Mouse (Mus musculus) MN1 (cell line): ENCODE measurements at regions not wholly inside any gene's neighbourhood (a gene's known extent, or its start where the extent isn't known, plus 50 kb on each side); places are given as distances from the start of the nearest gene placed in this dataset.

ENCODE experiments used
- DNase-seq: peaks from one replicate; pipeline ENCODE4 v3.0.0-alpha.2; 2016; ENCODE audit warnings: low spot score

DNA sequence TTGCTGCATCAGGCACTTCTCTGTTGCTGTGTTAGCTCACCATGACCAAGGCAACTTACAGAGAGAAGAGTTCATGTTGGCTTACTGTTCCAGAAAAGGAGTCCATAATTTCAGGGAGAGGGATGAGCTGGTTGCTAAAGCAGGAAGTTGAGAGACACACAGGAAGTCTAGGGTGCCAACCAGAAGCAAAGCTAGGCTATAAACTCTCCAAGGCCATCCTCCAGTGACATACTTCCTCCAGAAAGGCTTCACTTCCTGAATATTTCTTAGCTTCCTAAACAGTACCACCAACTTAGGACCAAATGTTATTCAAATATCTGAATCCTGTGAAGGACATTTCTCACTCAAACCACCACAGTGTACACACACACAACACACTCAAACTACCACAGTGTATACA, 2010.6 kb downstream of the A830018L16Rik start:
- DNase-seq = no peak

DNA sequence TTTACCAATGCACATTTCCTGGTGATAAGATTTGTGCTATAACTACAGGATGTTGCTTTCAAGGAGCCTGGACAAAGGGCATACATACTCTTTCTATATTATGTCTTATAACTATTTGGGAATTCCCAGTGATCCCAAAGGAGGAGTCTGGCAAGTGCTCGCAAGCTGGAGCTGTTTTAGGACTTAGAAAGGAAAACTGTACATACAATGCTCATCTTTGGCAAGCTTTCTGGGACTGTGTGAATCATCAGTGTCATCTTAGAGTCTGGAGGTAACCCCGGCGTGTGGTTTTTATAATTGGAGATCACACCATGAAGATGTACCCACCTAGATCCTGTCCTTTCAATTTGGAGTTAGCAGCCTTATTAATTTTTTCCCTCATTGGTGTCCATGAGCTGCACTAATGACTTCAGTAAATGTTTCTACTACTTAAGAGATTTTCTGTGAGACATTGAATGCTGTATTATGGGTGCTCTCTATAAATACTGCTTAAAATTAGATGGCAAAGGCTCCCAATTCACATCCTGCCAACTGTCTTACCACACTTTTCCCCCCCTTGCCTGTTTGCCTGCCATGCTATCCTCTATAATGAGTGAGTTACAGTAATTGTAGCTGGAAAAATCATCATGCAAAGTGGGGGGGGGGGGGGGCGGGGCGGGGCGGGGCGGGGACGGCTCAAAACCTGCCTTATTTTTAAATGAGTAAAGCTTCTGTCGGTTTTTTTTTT, 2011.9 kb downstream of the A830018L16Rik start:
- DNase-seq = peak; percentile 43

DNA sequence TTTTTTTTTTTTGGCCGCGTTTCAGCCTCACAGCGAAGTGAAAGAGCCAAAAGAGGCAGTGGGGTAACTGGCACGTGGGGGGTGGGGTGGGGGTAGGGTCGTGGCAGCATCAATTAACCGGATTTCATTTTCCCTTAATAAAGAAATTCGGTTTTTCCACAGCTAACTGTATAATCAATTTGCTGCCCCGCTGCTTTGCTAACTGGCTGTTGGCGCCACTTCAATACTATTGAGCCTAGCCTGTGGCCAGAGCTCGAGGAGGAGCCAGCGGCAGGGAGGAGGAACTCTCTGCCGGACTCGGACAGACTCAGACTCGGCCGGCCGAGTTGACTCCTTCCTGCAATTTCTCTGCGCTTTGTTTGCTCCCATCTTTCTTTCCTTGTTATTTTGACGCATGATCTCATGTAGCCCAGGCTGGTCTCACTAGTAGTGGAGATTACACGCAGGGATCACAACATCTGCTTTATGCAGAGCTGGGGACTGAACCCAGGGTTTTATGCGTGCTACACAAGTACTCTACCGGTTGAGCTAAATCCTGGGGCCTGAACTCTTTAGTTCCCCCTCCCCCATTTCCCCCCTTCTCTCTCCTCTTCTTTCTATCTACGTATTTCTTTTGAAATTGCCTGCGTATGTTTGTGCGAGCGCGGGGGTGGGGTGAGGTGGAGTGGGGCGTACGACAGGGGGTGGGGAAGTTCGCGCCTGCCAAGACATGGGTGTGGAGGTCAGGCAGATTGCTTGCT, 2012.6 kb downstream of the A830018L16Rik start:
- peak; percentile 83 for DNase-seq

DNA sequence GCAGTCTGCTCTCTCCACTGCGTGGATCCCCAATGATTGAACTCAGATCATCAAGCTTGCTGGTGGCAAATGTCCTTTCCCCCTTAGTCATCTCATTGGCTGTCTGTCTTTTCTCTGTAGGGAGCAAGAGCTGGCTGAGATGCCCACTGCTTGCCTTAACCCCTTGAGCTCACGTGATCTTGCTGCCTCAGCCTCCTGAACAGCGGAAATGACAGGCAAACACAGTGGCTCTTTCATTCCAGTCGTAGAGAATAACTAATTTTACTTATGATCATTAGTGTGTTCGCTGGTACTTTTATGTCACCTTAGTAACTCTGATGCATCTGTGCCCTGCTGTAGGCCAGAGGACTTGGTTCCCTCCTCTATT, 2013.1 kb downstream of the A830018L16Rik start:
- peak; percentile 20 for DNase-seq

DNA sequence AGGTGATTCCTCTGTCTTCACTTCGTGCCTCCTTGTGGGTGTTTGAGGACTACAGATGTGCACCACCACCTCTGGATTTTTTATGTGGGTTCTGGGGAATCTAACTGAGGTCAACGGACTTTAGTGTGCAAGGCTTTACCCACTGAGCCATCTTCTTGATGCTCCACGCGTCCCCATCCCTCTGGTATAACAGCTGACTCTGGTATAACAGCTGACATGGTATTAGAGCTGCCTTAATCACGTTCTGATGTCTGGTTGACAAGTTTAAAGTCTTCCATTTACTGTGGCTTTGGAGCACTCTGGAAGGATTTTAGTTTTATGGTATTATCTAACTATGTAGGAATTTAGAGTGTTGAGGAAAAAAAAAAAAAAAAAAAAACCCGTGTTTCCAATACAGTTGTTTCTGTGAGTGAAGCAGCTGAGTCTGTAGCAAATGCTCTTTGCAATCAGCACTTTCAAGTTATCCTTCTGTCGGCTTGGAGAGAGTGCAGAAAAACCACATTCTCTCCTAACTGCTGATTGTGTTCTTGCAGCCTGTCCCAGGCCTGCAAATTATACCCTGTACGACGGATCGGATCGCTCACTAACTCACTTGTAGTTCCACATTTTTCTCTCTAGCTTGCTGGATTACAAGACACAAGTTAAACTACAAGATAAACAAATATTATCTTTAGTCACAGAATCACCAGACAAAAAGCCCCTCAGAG, 2013.7 kb downstream of the A830018L16Rik start:
- no peak for DNase-seq

DNA sequence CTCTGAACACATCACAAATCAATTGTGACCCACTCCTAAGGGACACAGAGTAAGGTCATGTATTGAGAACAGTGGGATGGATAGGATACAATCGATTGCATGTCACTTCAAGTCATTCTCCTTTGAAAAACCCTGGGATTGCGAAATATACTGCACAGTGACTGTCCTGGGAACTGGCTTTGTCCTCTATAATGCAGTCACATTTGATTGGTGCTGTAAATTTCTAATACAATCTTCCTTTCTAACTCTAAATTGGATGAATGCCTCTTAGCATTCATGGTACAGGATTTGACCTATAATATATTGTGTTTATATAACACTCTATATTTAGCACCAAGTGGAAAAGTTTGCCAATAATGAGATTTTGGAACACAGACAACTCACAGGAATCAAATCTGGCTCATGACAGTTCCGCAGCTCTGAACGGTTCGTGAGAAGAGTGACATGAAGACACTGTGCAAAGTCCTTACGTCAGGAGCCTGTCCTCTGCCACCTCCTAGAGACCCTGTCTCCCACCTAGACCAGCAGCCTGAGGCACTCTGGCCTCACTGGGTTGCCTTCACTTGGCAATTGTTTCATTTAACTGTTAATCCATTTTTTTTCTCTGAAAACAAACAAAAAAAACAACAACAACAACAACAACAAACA, 2024.0 kb downstream of the A830018L16Rik start:
- DNase-seq = no peak

DNA sequence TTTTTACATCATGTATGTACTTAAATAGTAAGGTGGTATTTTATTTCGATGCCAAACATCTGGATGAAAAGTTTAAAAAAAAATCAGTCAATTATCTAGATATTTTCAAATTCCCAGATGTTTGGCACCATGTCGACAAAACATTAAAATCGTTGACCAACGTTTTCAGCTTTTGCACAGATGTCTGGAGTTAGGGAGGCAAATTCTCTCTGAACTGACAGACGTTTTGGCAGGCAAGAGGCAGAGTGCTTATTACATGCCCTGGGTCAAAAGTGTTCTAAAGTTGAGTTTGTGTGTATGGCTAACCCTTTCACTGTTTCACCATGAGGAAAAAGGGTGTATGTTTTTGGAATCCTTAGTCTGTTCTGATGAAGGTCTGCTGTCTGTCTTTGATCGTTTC, 2028.5 kb downstream of the A830018L16Rik start:
- no peak for DNase-seq

DNA sequence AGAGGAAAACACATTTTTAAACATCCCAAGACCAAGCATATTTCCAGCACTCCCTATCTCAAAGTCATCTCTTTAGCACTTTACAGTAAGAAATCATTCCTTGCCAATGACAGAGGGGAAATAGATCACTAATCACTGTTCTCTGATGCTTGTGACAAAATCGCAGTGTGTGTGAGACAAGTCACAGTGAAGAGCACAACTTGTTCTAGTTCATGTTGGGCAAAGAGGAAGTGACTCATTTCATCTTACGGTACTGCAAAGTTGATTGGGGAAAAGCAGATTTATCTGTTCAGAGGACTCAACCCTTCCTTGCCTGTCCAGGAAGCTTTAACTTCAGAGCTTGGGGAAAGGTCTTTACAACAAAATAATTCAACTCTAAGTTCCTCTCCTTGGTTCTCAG, 2040.6 kb downstream of the A830018L16Rik start:
- no peak for DNase-seq

DNA sequence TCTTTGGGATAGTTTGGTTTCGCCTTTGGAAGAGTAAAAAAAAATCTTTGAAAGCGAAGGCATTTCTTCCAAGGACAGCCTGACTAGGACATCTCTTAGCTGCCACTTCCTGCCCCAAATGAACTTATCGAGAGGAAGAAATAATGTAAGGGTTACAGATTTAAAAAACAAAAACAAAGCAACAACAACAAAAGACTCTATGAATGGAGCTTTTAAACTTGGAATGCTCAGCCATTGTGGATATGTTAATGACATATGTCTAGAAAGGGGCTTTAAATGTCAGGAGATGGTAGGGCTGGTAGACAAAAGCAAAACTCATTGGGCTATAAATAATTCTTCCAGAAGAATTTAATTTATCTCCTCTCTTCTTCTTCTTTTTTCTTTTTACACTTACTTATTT, 2041.7 kb downstream of the A830018L16Rik start:
- no peak for DNase-seq

DNA sequence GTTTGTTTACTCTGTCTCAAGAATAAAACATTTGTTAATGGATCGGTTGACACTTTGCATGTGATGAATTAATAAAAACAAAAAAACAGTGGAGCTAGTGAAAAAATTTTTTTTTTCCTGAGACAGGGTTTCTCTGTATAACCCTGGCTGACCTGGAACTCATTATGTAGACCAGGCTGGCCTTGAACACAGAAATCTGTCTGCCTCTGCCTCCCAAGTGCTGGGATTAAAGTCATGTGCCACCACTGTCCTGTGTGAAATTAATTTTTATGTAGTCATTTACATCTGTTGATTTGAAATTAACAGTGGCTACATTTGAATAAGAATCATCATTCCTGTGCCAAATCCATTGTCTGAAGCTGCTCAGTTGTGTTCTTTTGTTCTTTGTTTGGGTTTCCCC, 2050.4 kb downstream of the A830018L16Rik start:
- DNase-seq = no peak

DNA sequence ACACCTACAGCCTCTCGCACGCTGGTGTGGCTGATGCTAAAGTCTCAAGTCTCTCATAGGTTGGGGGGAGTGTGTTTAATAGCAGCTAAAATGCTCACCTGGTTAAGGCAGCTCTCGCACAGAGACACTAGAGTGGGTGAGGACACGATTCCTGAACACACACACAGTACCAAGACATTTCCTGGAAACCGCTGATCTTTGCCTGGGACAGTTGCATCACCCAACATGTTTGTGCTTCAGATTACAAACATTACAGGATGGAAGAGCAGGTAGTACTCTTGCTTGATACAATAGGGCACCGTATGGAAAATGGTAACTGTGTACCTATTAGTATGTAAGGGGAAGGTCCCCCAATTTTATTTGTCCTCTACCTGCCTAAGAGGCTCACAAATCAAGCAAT, 2053.3 kb downstream of the A830018L16Rik start:
- DNase-seq = no peak

DNA sequence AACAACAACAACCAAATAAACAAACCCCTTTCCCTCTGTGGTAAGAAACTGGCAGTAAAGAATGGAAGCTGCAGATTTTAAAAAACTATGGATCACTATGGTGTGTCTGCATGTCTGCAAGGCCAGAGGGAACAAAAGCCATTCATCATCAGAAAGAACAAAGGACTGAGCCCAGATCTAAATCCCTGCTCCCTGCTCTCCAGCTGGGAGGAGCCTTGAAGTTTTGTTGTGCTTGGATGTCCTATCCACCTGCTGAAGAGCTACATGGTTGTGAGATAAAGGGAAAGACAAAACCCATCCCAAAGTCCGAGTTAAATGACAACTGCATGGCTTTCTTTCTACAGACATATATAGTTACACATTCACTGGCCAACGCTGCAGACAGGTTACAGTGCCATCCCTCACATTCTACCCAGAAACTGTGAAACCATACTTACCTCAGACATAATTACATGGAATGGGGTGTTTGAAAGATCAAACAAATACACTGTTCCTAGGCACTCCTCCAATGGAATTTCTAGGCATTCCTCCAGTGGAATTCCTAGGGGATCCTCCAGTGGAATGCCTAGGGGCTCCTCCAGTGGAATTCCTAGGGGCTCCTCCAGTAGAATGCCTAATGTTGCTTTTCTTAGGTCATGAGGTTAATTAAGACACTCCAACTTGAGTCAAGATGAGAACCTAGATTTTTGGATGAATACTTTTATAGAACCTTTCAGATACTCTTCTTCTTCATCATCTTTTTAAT, 2054.2 kb downstream of the A830018L16Rik start:
- no peak for DNase-seq

DNA sequence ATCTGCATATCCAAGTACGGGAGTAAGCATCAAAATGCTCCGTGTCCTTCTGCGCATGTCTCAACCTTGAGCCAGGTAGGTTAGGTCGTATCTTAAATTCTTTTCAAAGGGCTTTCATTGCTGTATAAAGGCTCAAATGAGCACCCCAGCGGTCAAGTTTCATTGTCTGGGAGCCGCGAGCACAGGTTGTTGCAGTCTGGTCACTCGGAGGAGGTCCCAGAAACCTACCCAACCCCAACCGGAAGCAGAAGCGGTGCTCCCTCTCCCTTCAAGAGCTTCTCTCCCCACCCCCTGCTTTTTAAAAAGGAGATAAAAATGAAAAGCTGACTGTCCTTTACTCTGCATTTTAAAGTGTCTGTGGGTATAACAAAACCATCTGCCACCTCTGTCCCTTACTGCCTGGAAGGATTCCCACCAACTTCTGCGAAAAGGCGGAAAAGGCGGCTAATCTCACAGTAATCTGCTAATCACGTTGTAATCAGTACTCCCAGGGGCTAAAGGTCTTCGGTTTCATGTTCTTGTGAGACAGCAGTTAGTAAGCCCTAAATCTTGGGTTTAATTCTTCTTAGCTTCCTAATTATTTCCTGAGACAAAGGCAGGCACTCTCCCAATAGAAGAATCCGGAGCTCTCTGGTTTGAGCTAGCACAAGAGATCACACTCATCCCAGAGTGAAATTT, 2081.0 kb downstream of the A830018L16Rik start:
- peak; percentile 4 for DNase-seq

DNA sequence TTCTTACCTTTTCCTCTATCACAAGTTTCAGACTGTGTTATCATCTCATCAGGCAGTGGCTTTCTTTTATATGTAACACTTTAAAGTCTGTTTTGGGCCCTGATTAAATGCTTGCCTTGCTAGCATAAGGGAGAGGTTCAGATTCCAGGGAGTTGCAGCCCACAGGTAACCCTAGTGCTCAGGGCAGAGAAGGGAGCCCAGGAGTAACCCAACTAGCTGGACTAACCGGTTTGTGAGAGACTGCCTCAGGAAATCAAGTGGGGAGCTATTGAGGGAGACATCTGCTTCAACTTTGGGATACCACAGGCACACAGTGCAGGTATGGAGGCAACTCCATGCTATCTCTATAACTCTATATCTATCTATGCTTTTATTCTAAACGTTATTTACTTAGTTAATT, 2082.5 kb downstream of the A830018L16Rik start:
- DNase-seq = peak; percentile 4

DNA sequence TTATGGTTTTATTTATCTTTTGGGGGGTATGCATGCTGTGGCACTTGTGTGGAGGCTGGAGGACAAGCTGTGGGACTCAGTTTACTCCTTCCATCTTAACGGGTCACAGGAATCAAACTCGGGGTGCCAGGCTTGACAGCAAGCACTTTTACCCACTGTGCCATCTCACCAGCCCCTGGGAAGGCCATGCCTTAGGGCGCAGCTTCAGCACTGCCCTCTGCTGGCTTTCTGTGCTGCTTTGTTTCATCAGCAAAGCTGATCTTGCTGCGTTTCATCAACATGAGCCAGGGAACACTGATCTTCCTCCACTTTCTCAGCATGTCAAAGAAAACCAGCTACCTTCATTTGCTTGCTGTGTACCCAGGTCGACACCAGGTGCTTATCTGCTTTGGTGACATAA, 2086.6 kb downstream of the A830018L16Rik start:
- peak; percentile 51 for DNase-seq

DNA sequence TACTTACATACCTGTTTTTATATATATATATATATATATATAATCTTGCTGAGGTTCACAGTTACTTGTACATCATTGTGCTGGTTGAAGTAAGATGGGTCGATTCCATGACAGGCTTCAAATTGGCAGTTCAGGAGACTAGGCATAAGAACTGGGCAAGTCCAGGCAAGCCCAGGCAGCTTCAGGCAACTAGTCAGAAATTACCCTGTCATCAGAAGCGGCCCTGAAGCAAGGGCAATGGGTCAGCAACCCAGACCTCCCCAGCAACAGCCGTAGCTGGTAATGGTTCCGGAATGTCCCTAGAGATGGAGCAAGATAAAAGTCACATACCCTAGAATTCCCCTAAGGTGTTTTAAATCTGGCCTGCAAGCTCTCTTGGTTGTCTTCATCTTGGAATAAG, 2088.0 kb downstream of the A830018L16Rik start:
- no peak for DNase-seq

DNA sequence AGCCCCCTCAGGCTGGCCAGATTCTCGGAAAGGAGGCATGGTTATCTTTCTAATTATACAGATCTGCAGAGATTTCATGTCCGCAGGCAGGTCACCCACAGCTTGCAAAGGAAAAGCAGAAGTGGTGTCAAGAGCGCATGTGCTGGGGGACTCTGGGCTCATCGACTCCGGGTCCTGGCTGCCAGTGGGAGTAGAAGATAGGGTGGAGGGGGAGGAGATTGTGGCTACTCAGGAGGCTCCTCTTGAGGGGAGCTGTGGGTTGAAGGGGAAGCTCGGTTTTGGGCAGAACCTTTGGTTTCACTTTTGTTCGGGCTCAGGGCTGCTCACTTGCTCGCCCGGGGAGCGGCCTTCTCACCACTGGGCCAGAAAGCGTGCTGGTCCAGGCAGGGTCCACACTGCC, 2099.9 kb downstream of the A830018L16Rik start:
- DNase-seq = no peak
